Mouse (Mus musculus) ES-Bruce4 (cell line): Measurements from ENCODE around the gene Rtn3.

ENCODE experiments used
- CTCF ChIP-seq: IDR thresholded peaks from one replicate; pipeline ENCODE4 v1.8.1; 2011; ENCODE audit warnings: low read depth, low read length
- POLR2A ChIP-seq: IDR thresholded peaks from one replicate; pipeline ENCODE4 v1.8.1; 2011; ENCODE audit warnings: low read length; ENCODE audit not compliant: insufficient read depth

DNA sequence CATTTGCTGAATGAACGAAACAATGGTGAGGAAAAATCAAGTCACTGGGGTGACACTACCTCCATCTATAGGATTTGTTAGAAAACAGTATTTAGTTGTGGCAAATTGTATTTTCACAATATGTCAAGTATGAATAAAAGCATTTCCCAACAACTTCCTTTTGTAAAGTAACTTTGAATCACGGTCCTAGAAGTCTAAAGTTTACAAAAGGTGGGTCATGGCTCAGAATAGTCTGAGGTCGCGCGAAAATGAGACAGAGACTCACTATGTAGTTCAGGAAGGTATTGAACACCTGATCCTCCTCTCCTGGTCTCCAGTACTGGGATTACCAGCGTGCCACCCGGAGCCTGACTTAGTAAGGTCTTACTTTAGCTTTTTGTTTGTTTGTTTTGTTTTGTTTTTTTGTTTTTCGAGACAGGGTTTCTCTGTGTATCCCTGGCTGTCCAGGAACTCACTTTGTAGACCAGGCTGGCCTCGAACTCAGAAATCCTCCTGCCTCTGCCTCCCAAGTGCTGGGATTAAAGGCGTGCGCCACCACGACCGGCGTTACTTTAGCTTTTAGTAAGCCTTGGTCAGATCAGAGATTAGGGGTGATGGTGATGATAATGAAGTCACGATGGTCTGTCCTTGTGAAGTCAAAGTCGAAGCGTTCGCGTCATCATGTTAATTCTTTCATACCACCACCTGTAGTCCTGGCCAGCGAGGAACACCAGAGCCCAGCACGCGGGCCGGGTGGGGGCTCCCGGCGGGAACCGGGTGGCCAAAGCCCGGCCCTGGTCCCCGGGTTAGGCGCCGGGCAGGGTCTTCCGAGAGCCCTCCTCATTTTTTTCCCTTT lies 10.5 kb upstream of the Rtn3 start, which contains the start of gene Atl3:
- TF ChIP-seq CTCF, result no peak
- TF ChIP-seq POLR2A, result no peak
